24 mouse cellular contexts compared by ENCODE assay signal in the genomic region with DNA sequence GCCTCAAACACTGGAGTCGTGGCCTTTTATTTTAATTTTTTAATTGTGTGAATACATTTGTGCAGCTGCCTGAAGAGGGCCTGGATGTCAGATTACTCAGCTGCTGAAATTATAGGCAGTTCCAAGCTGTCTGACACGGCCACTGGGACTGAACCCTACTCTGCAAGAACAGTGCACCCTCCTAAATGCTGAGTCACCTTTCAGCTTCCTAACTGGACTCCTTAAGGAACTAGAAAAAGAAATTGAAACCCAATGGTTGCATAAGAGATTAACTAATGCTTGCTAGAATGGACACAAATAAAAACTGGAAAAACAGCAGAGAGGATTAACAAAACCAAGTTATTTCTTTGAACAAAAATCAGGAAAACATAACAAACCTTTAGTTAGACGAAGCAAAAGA. TPM values are rescaled to one million over a fixed set of nuclear protein-coding genes. Genes with fewer than 3 reads are reported as not detected.
DNase-seq lines count a peak whose midpoint lies in the region; ATAC-seq lines count a peak whose summit lies in the region.
"Had no signal": no experiment of that assay in that cellular context is flagged by ENCODE, and none has a peak within 500 bp of the region (broad histone marks: within the 10 kb centered on the region; RNA-seq: fewer than 3 reads in every experiment).

No protein-coding gene starts in this region.

- whole genome bisulfite sequencing in midbrain, embryonic 14.5 days, result 68% methylated on average over 3 of the region's 3 CpGs
- WGBS in hindbrain, embryonic 16.5 days, result 73% methylated on average over 3 of the region's 3 CpGs

- no peak overlapping the region for H3K4me2 ChIP-seq in midbrain, embryonic 14.5 days (ENCODE audit: low read length)
- H3K4me2 ChIP-seq in hindbrain, embryonic 16.5 days (ENCODE audit: low read length), result no peak overlapping the region
- H3K4me2 ChIP-seq: heart, embryonic 13.5 days; hindbrain, embryonic 14.5 days; intestine, embryonic 15.5 days; kidney, embryonic 15.5 days; liver, embryonic 12.5 days; neural tube, embryonic 13.5 days had no signal

- no peak overlapping the region for H3K4me3 ChIP-seq in midbrain, embryonic 14.5 days (replicated peaks; ENCODE audit: low read depth, low read length)
- no peak overlapping the region for H3K4me3 ChIP-seq in hindbrain, embryonic 16.5 days (ENCODE audit: low read length)
- H3K4me3 ChIP-seq: embryonic facial prominence, embryonic 10.5 days; heart, embryonic 13.5 days; intestine, embryonic 15.5 days; kidney, embryonic 15.5 days; liver, embryonic 12.5 days; midbrain, embryonic 10.5 days; neural tube, embryonic 13.5 days had no signal

- H3K27ac ChIP-seq in midbrain, embryonic 14.5 days (replicated peaks; ENCODE audit: low read depth, low read length), result no peak overlapping the region
- H3K27ac ChIP-seq in hindbrain, embryonic 16.5 days (ENCODE audit: low read depth, low read length), result no peak overlapping the region
- H3K27ac ChIP-seq: embryonic facial prominence, embryonic 10.5 days; heart, embryonic 13.5 days; hindbrain, embryonic 14.5 days; intestine, embryonic 15.5 days; kidney, embryonic 15.5 days; liver, embryonic 12.5 days; midbrain, embryonic 10.5 days; neural tube, embryonic 13.5 days had no signal

- no peaks in the 10 kb centered on the region for H3K27me3 ChIP-seq in midbrain, embryonic 14.5 days (ENCODE audit: control insufficient read depth, insufficient read depth, low read length)
- H3K27me3 ChIP-seq in hindbrain, embryonic 16.5 days (replicated peaks; ENCODE audit: control insufficient read depth, insufficient read depth, low read length), result no peaks in the 10 kb centered on the region
- H3K27me3 ChIP-seq: heart, embryonic 13.5 days; intestine, embryonic 15.5 days; kidney, embryonic 15.5 days; neural tube, embryonic 13.5 days; Patski had no signal

- H3K36me3 ChIP-seq in midbrain, embryonic 14.5 days (ENCODE audit: control insufficient read depth, insufficient read depth, low read length), result no peaks in the 10 kb centered on the region
- no peaks in the 10 kb centered on the region for H3K36me3 ChIP-seq in hindbrain, embryonic 16.5 days (ENCODE audit: control insufficient read depth, insufficient read depth, low read length)
- H3K36me3 ChIP-seq: embryonic facial prominence, embryonic 10.5 days; heart, embryonic 13.5 days; intestine, embryonic 15.5 days; kidney, embryonic 15.5 days; liver, embryonic 12.5 days; midbrain, embryonic 10.5 days; neural tube, embryonic 13.5 days had no signal

- no peaks in the 10 kb centered on the region for H3K4me1 ChIP-seq in midbrain, embryonic 14.5 days (ENCODE audit: control insufficient read depth, insufficient read depth, low read length)
- no peaks in the 10 kb centered on the region for H3K4me1 ChIP-seq in hindbrain, embryonic 16.5 days (ENCODE audit: control insufficient read depth, insufficient read depth, low read depth, low read length)
- H3K4me1 ChIP-seq: heart, embryonic 13.5 days; intestine, embryonic 15.5 days; neural tube, embryonic 13.5 days had no signal

- ATAC-seq in midbrain, embryonic 14.5 days (ENCODE audit: low FRiP score, low TSS enrichment), result no peak
- ATAC-seq in hindbrain, embryonic 16.5 days, result no peak
- ATAC-seq: forebrain, embryonic 14.5 days; intestine, embryonic 15.5 days; liver, embryonic 12.5 days; Patski had no signal

- no peaks in the 10 kb centered on the region for H3K9me3 ChIP-seq in midbrain, embryonic 14.5 days (ENCODE audit: control insufficient read depth, low read length)
- H3K9me3 ChIP-seq in hindbrain, embryonic 16.5 days (ENCODE audit: control insufficient read depth, low read length), result no peaks in the 10 kb centered on the region
- H3K9me3 ChIP-seq: embryonic facial prominence, embryonic 10.5 days; heart, embryonic 13.5 days; intestine, embryonic 15.5 days; kidney, embryonic 15.5 days; liver, embryonic 12.5 days; midbrain, embryonic 10.5 days; neural tube, embryonic 13.5 days had no signal

- H3K9ac ChIP-seq in midbrain, embryonic 14.5 days (replicated peaks; ENCODE audit: low read length), result no peak overlapping the region
- H3K9ac ChIP-seq in hindbrain, embryonic 16.5 days (ENCODE audit: low read depth, low read length), result no peak overlapping the region
- H3K9ac ChIP-seq: heart, embryonic 13.5 days; hindbrain, embryonic 14.5 days; intestine, embryonic 15.5 days; kidney, embryonic 15.5 days; liver, embryonic 12.5 days; neural tube, embryonic 13.5 days had no signal

- intact Hi-C loops in gastrocnemius, postnatal 14 days (cut with DNase I; ENCODE audit: low total_unique reads), result no loop called here

- DNase-seq in gastrocnemius, adult 18-20 months (ENCODE audit: low spot score), result peak; percentile 46
- DNase-seq in gastrocnemius, postnatal 14 days, result no peak
- peak; percentile 67 for DNase-seq in lung, postnatal 36 days
- no peak for DNase-seq in lung, postnatal 10 days
- peak; percentile 38 for DNase-seq in fibroblast of lung, adult 2 months (ENCODE audit: low read depth)
- DNase-seq in thymus, adult 18-20 months, result no peak
- DNase-seq in midbrain, embryonic 14.5 days, result no peak
- DNase-seq: adrenal gland, postnatal 14 days; cerebellum, adult 2 months; cerebellum, postnatal 36 days; kidney, postnatal 4 days; layer of hippocampus, adult 9-11 months; right cerebral cortex, adult 18-20 months had no signal

RNA-seq across cellular contexts. Expression of gene Il21r, which starts 6.8 kb away (rescaled TPM):
- under 1 TPM in 1 of 2 experiments, not detected in 1; 0.09 TPM for total RNA-seq in gastrocnemius, adult 18-20 months (2021)
- total RNA-seq in gastrocnemius, postnatal 14 days (2021), result under 1 TPM; 0.09 to 0.10 TPM
- polyA plus RNA-seq in midbrain, embryonic 14.5 days (2014; fragmentation: Nextera tagmentation; extraction: Ambion mirVana), result 0.13 TPM in 1 of 2 replicates, not detected in the other
- polyA plus RNA-seq in hindbrain, embryonic 16.5 days (2015; fragmentation: Nextera tagmentation; extraction: Ambion mirVana), result 0.50 TPM in 2 replicates
- polyA plus RNA-seq: Patski had no signal

RNA-seq across cellular contexts. Expression of gene Il4ra, which starts 44.5 kb away (rescaled TPM):
- total RNA-seq in gastrocnemius, adult 18-20 months (2021), result 1 to 10 TPM; 4.7 to 5.2 TPM
- total RNA-seq in gastrocnemius, postnatal 14 days (2021), result 1 to 10 TPM; 9.4 to 9.5 TPM
- polyA plus RNA-seq in midbrain, embryonic 14.5 days (2014; fragmentation: Nextera tagmentation; extraction: Ambion mirVana), result 2.4 and 4.7 TPM in 2 replicates
- polyA plus RNA-seq in hindbrain, embryonic 16.5 days (2015; fragmentation: Nextera tagmentation; extraction: Ambion mirVana), result 5.6 and 6.2 TPM in 2 replicates

Comparison
In these comparisons a context has a peak if more than half of its experiments do, and no peak if none do; other contexts are left out.
1. DNase-seq: peak in gastrocnemius, adult 18-20 months (single experiment), lung, postnatal 36 days (single experiment) and fibroblast of lung, adult 2 months (single experiment); none in gastrocnemius, postnatal 14 days (single experiment), lung, postnatal 10 days (single experiment), thymus, adult 18-20 months (0 of 2) and midbrain, embryonic 14.5 days (single experiment).